Mouse (Mus musculus) olfactory bulb, adult 2 months (tissue): ENCODE measurements at regions not wholly inside any gene's neighbourhood (a gene's known extent, or its start where the extent isn't known, plus 50 kb on each side); places are given as distances from the start of the nearest gene placed in this dataset.

Experiments
- CTCF ChIP-seq: fragments of 200-500 bp; IDR thresholded peaks from 2 replicates; pipeline ENCODE4 v1.5.1; 2012; ENCODE audit warnings: low read depth, mild to moderate bottlenecking, low read length, moderate library complexity; ENCODE audit not compliant: insufficient read depth
- POLR2A ChIP-seq: fragments of 200-500 bp; IDR thresholded peaks from 2 replicates; pipeline ENCODE4 v1.6.1; 2012; ENCODE audit warnings: mild to moderate bottlenecking, low read depth, low read length, moderate library complexity; ENCODE audit not compliant: insufficient read depth

- TF ChIP-seq CTCF (no peak), POLR2A (no peak)
Measured at GRCm38 (mm10) chr15:62186548-62186947, 1263.7 kb upstream of the A1bg start.
